ENCODE assay signal across 7 mouse cellular contexts in the genomic region with DNA sequence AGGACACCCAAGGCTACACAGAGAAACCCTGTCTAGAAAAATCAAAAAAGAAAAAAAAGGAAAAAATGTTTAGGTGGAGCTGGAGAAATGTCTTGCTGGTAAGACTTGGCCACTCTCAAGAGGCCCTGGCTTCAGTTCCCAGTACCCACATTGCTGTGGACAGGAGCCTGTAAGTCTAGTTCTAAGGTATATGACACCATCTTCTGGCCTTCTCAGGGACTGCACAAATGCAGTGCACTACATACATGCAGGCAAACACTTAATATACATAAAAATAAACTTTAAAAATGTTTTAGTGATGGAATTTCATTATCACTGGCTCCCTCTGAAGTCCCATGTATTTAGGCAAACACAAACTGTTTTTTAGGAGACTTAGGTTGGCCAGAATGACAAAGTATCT.
DNase-seq lines count a peak whose midpoint lies in the region; ATAC-seq and TF ChIP-seq lines count a peak whose summit lies in the region.

No protein-coding gene starts in this region.

- no peak for DNase-seq in lung, embryonic 14.5 days
- DNase-seq in lung, postnatal 25 days (ENCODE audit: low spot score), result no peak
- DNase-seq in induced T-regulatory cell, adult 2 months (ENCODE audit: low read depth), result peak; percentile 45
- DNase-seq in c-Kit-positive CD71-positive TER-119-positive erythroid progenitor cells, embryonic 14.5 days (ENCODE audit: low spot score), result no peak
- DNase-seq in urinary bladder, postnatal 10 days (ENCODE audit: low spot score), result no peak

- no peaks in the 10 kb centered on the region; the same call in 1 of the 2 replicates for H3K36me3 ChIP-seq in lung, embryonic 14.5 days (ENCODE audit: insufficient read depth)
- peaks cover 18% of the 10 kb centered on the region; the same call in 1 of the 2 replicates for H3K36me3 ChIP-seq in embryonic facial prominence, embryonic 13.5 days
- H3K36me3 ChIP-seq in neural tube, embryonic 15.5 days, result no peaks in the 10 kb centered on the region

- peak; percentile 19; the same call in 1 of the 2 replicates for TF ChIP-seq CTCF in lung, embryonic 14.5 days (IDR thresholded peaks at IDR 0.05; ENCODE audit: low read depth)

- H3K4me3 ChIP-seq in lung, embryonic 14.5 days (ENCODE audit: low read depth, low read length), result no peak overlapping the region
- H3K4me3 ChIP-seq in embryonic facial prominence, embryonic 13.5 days, result no peak overlapping the region
- H3K4me3 ChIP-seq in neural tube, embryonic 15.5 days (replicated peaks), result no peak overlapping the region

- peaks cover 15% of the 10 kb centered on the region for H3K4me1 ChIP-seq in lung, embryonic 14.5 days (ENCODE audit: insufficient read depth)
- peaks cover 22% of the 10 kb centered on the region for H3K4me1 ChIP-seq in embryonic facial prominence, embryonic 13.5 days
- H3K4me1 ChIP-seq in neural tube, embryonic 15.5 days, result peaks cover 37% of the 10 kb centered on the region

- H3K27ac ChIP-seq in lung, embryonic 14.5 days (ENCODE audit: low read depth), result peak overlapping the region; percentile 85; the same call in 1 of the 2 replicates
- H3K27ac ChIP-seq in embryonic facial prominence, embryonic 13.5 days, result peak overlapping the region; percentile 78; the same call in 1 of the 2 replicates
- peak overlapping the region; percentile 91 for H3K27ac ChIP-seq in neural tube, embryonic 15.5 days (replicated peaks)

- no peaks in the 10 kb centered on the region for H3K27me3 ChIP-seq in lung, embryonic 14.5 days (ENCODE audit: insufficient read depth, low read length)
- no peaks in the 10 kb centered on the region for H3K27me3 ChIP-seq in embryonic facial prominence, embryonic 13.5 days
- no peaks in the 10 kb centered on the region for H3K27me3 ChIP-seq in neural tube, embryonic 15.5 days (replicated peaks)

- H3K9me3 ChIP-seq in lung, embryonic 14.5 days (ENCODE audit: low read depth, low read length), result no peaks in the 10 kb centered on the region
- H3K9me3 ChIP-seq in embryonic facial prominence, embryonic 13.5 days, result no peaks in the 10 kb centered on the region
- no peaks in the 10 kb centered on the region for H3K9me3 ChIP-seq in neural tube, embryonic 15.5 days (replicated peaks)

- ATAC-seq in lung, embryonic 14.5 days (ENCODE audit: insufficient read depth), result no peak
- ATAC-seq in embryonic facial prominence, embryonic 13.5 days (ENCODE audit: insufficient number of reproducible peaks, insufficient read depth, low FRiP score, low TSS enrichment, low read depth), result no peak
- ATAC-seq in neural tube, embryonic 15.5 days (ENCODE audit: low FRiP score), result no peak

- H3K4me2 ChIP-seq in lung, embryonic 14.5 days, result no peak overlapping the region
- H3K4me2 ChIP-seq in embryonic facial prominence, embryonic 13.5 days, result no peak overlapping the region
- H3K4me2 ChIP-seq in neural tube, embryonic 15.5 days, result no peak overlapping the region

- H3K9ac ChIP-seq in lung, embryonic 14.5 days, result no peak overlapping the region
- H3K9ac ChIP-seq in embryonic facial prominence, embryonic 13.5 days, result no peak overlapping the region
- no peak overlapping the region for H3K9ac ChIP-seq in neural tube, embryonic 15.5 days (replicated peaks)
